Mouse (Mus musculus) hindbrain, embryonic 14.5 days (tissue): ENCODE results near the gene Ercc2. TPM values are rescaled to one million over a fixed set of nuclear protein-coding genes. Genes with fewer than 3 reads are reported as not detected.

Experiments used
- ATAC-seq: fragments of 200-750 bp; cut with Nextera tagmentation; 2 replicates; pipeline ENCODE4 v1.8.0; 2017; ENCODE audit warnings: moderate number of reproducible peaks, mild to moderate bottlenecking, moderate TSS enrichment, moderate library complexity; ENCODE audit not compliant: low FRiP score
- DNase-seq: peaks from one replicate; pipeline ENCODE4 v3.0.0-alpha.2; 2015; ENCODE audit warnings: low spot score
- H3K27ac ChIP-seq: fragments of 300-500 bp; sonication (generic); 2 replicates; pipeline ENCODE4 v1.5.1; 2014; ENCODE audit warnings: mild to moderate bottlenecking, moderate library complexity
- H3K27me3 ChIP-seq: fragments of 300-500 bp; sonication (generic); 2 replicates; pipeline ENCODE4 v1.6.1; 2014; ENCODE audit warnings: mild to moderate bottlenecking, low read length, mixed read lengths; ENCODE audit not compliant: control insufficient read depth, insufficient read depth
- H3K36me3 ChIP-seq: fragments of 300-500 bp; sonication (generic); replicated peaks from 2 replicates; pipeline ENCODE4 v1.6.1; 2014; ENCODE audit not compliant: control insufficient read depth, insufficient read depth
- H3K4me1 ChIP-seq: fragments of 300-500 bp; sonication (generic); replicated peaks from 2 replicates; pipeline ENCODE4 v1.6.1; 2014; ENCODE audit warnings: antibody characterized with exemption, low read length, mixed read lengths; ENCODE audit not compliant: control insufficient read depth, insufficient read depth
- H3K4me2 ChIP-seq: fragments of 300-500 bp; sonication (generic); replicated peaks from 2 replicates; pipeline ENCODE4 v1.6.1; 2014; ENCODE audit warnings: mild to moderate bottlenecking, moderate library complexity
- H3K4me3 ChIP-seq: fragments of 300-500 bp; sonication (generic); replicated peaks from 2 replicates; pipeline ENCODE4 v1.5.1; 2014; ENCODE audit warnings: mild to moderate bottlenecking, low read length
- H3K9ac ChIP-seq: fragments of 300-500 bp; sonication (generic); 2 replicates; pipeline ENCODE4 v1.6.1; 2014
- H3K9me3 ChIP-seq: fragments of 300-500 bp; sonication (generic); 2 replicates; pipeline ENCODE4 v1.6.1; 2016; ENCODE audit warnings: low read length; ENCODE audit not compliant: control insufficient read depth
- WGBS: fragments of 180-500 bp; shearing (Covaris S2); extraction: QIAGEN DNeasy Blood & Tissue Kit; methylation state at CpG from one replicate; pipeline ENCODE4 v1.1.7; 2014; 5-methylcytosine and 5-hydroxymethylcytosine counted together
- polyA plus RNA-seq: library from polyadenylated mRNA; unstranded; fragments of >200 nt; fragmentation: Nextera tagmentation; extraction: Ambion mirVana; gene quantifications from 2 replicates; pipeline ENCODE4 v1.2.1, GENCODE M21; 2014

Gene Ercc2
- polyA plus RNA-seq, 1 experiment from 2014 or later = 16.5 TPM

DNA sequence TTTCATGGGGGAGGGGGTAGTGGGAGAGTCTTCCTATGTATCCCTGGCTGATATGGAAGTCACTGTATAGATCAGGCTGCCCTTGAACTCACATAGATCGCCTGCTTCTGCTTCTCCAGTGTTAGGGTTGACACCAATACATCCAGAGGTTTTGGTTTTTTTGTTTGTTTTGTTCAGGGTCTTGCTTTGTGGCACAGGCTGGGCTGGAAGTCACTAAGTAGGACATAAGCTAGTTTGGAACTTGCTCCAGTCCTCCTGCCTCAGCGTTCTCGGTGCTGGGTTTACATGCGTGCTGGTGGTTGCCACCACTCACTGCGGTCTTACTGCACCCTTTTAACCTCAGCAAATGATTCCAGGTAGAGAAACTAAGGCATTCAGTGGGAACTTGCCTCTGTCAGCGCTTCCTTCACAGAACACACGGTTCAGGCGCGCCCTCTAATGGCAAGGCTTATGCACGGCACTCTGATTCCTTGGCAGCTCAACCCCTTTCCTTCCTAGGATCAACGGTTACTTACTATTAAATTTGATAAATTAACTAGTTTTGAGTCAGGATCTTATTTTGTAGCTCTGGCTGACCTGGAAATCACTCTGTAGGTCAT lies 38.5 kb upstream of the Ercc2 start:
- WGBS = 1% methylated on average over 11 of the region's 11 CpGs
- Histone ChIP-seq H3K4me2 (peak overlapping the region; percentile 92; the same call in 1 of the 2 replicates), H3K9me3 (no peaks in the 10 kb centered on the region)

DNA sequence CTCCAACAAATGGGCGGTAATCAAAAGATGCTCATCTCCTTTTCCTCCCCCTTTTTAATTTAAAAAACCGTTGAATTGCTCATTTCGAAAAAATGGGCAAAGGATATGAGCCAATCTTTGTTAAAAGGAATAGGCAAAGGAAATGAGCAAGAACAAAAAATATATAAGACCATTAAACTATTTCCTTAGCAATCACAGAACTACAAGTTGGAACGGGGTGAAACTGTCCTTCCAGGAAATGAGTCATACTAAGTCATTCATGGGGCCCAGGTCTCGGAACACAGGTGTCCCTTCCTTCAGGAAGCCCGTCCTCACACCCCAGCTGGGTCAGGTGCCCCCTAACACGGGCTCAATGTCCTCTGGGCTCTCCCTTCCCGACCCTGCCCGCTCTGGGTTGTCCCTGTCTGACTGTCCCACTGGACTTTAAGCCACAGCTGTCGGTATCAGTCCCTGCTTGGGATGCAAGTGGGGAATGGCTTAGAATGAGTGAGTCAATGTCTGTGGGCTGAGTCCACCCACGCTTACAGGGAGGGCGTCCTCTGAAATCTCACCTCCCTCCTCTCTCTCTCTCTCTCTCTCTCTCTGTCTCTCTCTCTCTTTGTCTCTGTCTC lies 37.5 kb upstream of the Ercc2 start, which contains the start of gene Ercc1:
Ercc1 (plus strand) TSS at position 542 of the 611 bp plus-strand sequence.
- no peak for DNase-seq
- peak within 1 kb of the TSS; percentile 92 for H3K4me2 ChIP-seq

More for the DNA sequence above, 38.5 kb upstream of the Ercc2 start:
- H3K36me3 ChIP-seq = peaks cover 3% of the 10 kb centered on the region; the same call in 1 of the 2 replicates
- no peak overlapping the region for H3K9ac ChIP-seq
- 0 out of 2 replicates have a peak overlapping the region, but pooled peaks have one; percentile 39 for H3K4me3 ChIP-seq
- H3K4me1 ChIP-seq = peaks cover 27% of the 10 kb centered on the region
- H3K27ac ChIP-seq = no peak overlapping the region
- no peak for ATAC-seq
- H3K27me3 ChIP-seq = peaks cover 15% of the 10 kb centered on the region
- peak; percentile 85 for DNase-seq

DNA sequence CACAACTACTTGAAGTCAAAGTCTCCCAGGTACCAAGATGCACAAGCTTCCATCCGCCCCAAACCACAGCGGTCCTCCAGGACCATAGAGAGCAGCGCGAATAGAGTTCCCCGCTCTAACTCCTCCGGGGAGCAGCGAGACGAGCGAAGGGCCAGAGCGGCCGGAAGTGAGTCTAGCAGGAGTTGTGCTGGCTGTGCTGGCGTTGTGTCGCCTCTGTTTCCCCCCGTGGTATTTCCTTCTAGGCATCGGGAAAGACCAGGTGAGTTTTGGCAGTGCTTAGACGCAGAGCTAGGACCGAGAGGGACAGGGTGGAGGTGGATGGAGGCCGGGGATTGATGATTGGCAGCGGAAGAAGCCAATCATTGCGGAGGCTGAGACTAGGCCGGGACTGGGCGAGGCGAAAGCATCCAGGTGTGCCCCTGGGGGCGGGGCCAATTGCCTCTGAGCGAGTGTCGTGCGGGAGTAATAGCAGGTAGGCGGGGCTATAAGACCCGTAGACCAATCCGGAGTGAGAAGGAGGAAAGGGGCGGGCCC lies 36.8 kb upstream of the Ercc2 start:
- ATAC-seq (peak; percentile 95), DNase-seq (peak; percentile 94)
- Histone ChIP-seq H3K9ac (peak overlapping the region; percentile 72), H3K9me3 (no peaks in the 10 kb centered on the region), H3K27me3 (peaks cover 15% of the 10 kb centered on the region), H3K4me1 (peaks cover 27% of the 10 kb centered on the region), H3K4me2 (peak overlapping the region; percentile 92), H3K36me3 (peaks cover 18% of the 10 kb centered on the region), H3K4me3 (peak overlapping the region; percentile 60), H3K27ac (peak overlapping the region; percentile 90)
- under 1% methylated on average over 31 of the region's 31 CpGs for WGBS

More for the DNA sequence above, 37.5 kb upstream of the Ercc2 start, which contains the start of gene Ercc1:
- peak within 1 kb of the TSS; percentile 60 for H3K4me3 ChIP-seq
- H3K27me3 ChIP-seq = peaks cover 15% of the 10 kb centered on the region
- peaks cover 13% of the 10 kb centered on the region for H3K36me3 ChIP-seq
- H3K27ac ChIP-seq = peak within 1 kb of the TSS; percentile 90
- H3K9me3 ChIP-seq = no peaks in the 10 kb centered on the region
- WGBS = 26% methylated on average over 12 of the region's 12 CpGs
- H3K4me1 ChIP-seq = peaks cover 27% of the 10 kb centered on the region
- peak within 1 kb of the TSS; percentile 72 for H3K9ac ChIP-seq
- peak; percentile 0; the same call in 1 of the 2 replicates for ATAC-seq

DNA sequence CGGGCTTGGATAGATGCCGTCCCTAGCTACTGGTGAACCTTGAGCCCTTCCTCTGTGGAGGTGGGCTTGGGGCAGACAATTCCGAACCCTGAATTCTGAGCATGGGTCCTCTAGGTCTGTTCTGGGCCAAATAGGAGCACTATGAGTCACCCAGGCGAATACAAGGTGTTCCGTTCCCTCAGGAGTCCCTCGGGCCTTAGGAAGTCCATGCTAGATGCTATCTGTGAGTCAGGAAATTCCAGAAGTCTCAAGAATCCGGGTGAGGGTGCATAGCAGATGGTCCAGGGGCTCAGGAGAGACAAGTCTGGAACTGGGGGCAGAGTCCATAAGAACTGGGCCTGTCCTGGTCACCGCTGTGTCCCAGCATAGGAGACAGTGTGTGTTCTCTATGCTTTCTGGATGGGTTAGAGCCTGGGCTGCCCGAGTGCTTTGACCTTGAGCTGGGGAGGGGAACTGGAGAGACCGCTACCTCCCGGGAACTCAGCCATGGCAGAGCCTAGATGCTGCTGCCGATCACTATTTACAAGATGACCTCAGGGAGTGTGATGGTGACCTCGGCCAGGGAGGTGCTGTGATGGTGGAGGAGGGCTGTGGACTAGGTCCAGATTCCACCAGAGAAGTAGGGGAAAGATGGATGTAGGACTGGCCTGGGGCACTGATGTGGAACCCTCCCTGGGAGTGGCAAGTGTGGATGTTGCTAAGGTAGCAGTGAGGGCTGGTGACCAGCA lies 32.5 kb upstream of the Ercc2 start:
- ATAC-seq (no peak), DNase-seq (no peak)
- Histone ChIP-seq H3K27ac (no peak overlapping the region), H3K36me3 (peaks cover 54% of the 10 kb centered on the region), H3K27me3 (no peaks in the 10 kb centered on the region), H3K4me1 (peaks cover 12% of the 10 kb centered on the region), H3K4me2 (no peak overlapping the region), H3K4me3 (no peak overlapping the region), H3K9ac (no peak overlapping the region), H3K9me3 (no peaks in the 10 kb centered on the region)
- 89% methylated on average over 13 of the region's 13 CpGs for WGBS

DNA sequence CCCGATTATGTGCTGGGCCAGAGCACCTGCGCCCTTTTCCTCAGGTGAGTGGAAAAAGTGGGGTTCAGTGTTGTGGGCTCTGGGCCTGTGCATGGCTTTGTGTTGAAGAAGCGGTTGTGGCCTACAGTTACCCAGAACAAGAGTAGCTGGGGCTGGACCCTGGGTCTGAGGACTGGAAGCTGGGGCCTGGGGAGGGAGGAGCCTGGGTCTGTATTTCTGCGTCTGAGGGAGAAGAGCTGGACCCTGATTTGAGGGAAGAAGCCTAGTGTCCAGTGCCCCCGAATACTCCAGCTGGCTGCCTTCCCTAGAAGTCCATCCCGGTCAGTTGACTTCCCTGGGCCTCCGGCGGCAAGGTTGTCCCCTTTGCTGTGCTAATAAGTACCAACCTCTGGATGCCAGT lies 31.6 kb upstream of the Ercc2 start:
- ATAC-seq (no peak), DNase-seq (no peak)
- Histone ChIP-seq H3K4me1 (peaks cover 9% of the 10 kb centered on the region), H3K36me3 (peaks cover 63% of the 10 kb centered on the region), H3K27ac (no peak overlapping the region), H3K4me2 (no peak overlapping the region), H3K27me3 (no peaks in the 10 kb centered on the region), H3K9ac (no peak overlapping the region), H3K4me3 (no peak overlapping the region), H3K9me3 (no peaks in the 10 kb centered on the region)
- WGBS = 97% methylated on average over 8 of the region's 8 CpGs

DNA sequence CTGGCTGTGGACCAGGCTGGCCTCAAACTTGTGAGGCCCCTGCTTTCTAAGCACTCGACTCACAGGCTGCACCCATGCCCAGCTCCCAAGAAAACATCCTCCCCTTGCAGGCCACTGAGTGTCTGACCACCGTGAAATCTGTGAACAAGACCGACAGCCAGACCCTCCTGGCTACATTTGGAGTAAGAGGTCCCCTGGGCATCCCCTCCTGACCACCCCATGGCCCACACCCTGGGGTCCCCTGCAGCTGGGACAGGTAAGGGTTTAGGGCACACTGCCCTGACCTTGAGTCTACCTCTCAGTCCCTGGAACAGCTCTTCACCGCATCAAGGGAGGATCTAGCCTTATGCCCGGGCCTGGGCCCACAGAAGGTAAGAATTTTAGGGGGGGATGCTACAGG lies 26.8 kb upstream of the Ercc2 start:
- no peak overlapping the region for H3K4me3 ChIP-seq
- no peaks in the 10 kb centered on the region for H3K9me3 ChIP-seq
- no peak overlapping the region for H3K4me2 ChIP-seq
- H3K27ac ChIP-seq = no peak overlapping the region
- peaks cover 10% of the 10 kb centered on the region; the same call in 1 of the 2 replicates for H3K4me1 ChIP-seq
- H3K9ac ChIP-seq = no peak overlapping the region
- peaks cover 57% of the 10 kb centered on the region for H3K36me3 ChIP-seq
- 92% methylated on average over 5 of the region's 5 CpGs for WGBS
- DNase-seq = no peak
- H3K27me3 ChIP-seq = no peaks in the 10 kb centered on the region
- no peak for ATAC-seq

DNA sequence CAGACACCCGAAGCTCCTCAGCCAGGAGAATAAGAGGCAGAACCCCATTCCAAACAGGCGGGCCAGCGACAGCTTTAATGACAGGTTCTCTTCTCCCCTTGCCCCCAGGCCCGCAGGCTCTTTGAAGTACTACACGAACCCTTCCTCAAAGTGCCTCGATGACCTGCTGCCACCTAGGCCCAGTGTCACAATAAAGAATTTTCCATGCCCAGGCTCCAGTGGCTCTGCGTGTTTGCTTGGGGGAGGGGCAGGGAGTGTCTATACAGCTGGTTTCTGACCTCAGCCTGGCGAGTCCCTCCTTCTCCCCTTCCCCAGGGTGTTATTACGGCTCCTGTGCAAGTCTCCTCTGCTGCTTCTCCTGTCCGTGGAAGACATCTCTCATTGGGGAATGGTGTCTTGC lies 25.5 kb upstream of the Ercc2 start:
- Histone ChIP-seq H3K9me3 (no peaks in the 10 kb centered on the region), H3K4me1 (peaks cover 15% of the 10 kb centered on the region; the same call in 1 of the 2 replicates), H3K27ac (no peak overlapping the region), H3K36me3 (peaks cover 47% of the 10 kb centered on the region), H3K4me3 (no peak overlapping the region), H3K4me2 (no peak overlapping the region), H3K9ac (no peak overlapping the region), H3K27me3 (no peaks in the 10 kb centered on the region)
- WGBS = 68% methylated on average over 10 of the region's 10 CpGs
- ATAC-seq (no peak), DNase-seq (no peak)

DNA sequence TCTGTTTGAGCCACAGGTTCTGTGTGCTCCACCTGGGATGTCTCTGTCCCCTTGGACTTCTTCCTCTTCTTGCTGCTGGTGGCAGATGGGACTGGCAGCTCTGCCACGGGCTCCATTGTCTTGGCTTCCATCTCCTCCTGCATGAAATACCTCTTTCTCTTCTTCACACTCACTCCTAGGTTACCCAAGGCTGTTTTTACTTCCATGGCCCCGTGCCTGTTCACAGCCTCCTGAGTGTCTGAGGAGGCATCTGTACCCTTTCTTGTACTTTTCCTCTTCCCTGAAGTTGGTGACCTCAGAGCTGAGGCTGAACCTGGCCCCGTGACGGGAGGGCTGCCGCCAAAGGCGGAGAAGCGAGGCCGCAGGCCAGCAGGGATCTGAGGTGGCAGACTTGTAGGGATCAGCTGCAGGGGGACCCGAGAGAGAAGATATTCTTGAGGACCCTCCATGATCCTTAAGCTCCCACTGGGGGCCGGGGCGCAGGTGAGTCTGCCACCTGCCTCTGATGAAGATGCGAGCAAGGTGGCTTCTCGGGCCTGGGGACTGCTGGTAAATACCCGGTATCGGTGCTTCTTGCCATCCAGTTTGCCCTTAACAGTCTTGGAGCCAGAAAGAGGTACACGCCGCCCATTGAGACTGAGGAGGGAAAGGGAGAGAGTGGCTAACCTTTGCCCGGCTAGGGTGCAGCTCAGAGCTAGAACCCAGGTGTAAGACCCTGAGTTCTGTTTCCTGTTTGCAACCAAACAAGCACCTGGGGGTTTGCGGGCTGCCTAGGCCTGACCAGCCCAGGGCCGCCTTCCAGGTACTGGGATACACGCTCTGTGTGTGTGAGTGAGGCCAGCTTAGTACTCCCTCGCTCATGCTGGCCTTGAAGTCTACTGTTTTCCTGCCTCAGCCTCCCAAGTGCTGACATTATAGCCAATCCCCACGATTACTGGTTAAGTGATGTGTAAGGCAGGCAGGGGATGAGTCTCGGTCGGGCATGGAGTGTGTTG lies 24.1 kb upstream of the Ercc2 start:
- Histone ChIP-seq H3K27ac (no peak overlapping the region), H3K4me1 (peaks cover 20% of the 10 kb centered on the region; the same call in 1 of the 2 replicates), H3K9ac (0 out of 2 replicates have a peak overlapping the region, but pooled peaks have one; percentile 72), H3K4me2 (peak overlapping the region; percentile 85), H3K4me3 (peak overlapping the region; percentile 72; the same call in 1 of the 2 replicates), H3K36me3 (peaks cover 34% of the 10 kb centered on the region), H3K27me3 (no peaks in the 10 kb centered on the region), H3K9me3 (no peaks in the 10 kb centered on the region)
- 93% methylated on average over 25 of the region's 25 CpGs for WGBS
- ATAC-seq (no peak), DNase-seq (no peak)
